Mouse (Mus musculus) heart, postnatal 0 days (tissue): ENCODE results near the gene Bcas1.

Source experiments
- CTCF ChIP-seq: IDR thresholded peaks from 2 replicates; pipeline ENCODE4 v1.5.1; 2016; ENCODE audit warnings: antibody characterized with exemption, control low read depth, low read depth
- EP300 ChIP-seq: IDR thresholded peaks from 2 replicates; pipeline ENCODE4 v1.6.1; 2016; ENCODE audit warnings: antibody characterized with exemption, low read depth

DNA sequence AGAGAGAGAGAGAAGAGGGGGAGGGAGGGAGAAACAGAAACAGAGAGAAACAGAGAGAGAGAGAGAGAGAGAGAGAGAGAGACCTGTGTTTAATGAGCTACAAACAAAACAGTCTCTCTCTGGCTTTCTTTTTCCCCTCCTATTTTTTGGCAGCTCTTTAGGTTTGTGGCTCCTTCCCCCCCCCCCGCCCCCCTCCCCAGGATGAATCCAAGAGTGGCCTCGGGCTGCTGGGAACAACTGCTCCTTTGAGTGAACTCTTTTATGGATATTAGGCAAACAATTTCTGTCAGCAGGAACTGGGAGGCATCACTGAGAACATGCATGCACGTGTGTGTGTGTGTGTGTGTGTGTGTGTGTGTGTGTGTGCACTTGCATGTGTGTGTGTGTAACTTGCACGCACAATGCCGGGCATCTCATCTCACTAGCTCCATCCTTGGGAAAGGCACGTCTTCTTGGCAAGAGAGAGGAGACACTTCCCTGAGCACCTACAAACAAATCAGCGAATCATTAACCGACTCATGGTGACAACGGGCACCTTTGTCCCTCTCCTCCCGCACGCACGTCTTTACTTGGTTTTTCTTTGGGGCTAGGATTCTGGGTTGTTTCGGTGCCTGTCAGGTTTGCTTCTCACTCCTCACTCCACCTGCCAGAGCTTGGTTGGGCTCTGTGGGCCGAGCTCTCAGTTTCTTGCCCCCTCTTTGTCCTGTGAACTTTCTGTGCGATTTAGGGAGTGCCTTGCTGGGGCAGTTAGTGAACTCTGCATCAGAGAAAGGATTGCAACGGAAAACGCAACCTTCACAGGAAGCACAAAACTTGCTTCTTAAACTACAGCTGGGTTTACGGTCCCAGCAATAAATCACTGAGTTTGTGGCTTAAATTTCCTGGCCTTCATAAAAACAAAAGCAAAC is 82.9 kb downstream of the Bcas1 start:
- TF ChIP-seq CTCF, result no peak
- no peak for TF ChIP-seq EP300
